Mouse (Mus musculus) layer of hippocampus, adult 9-11 months (tissue): Measurements from ENCODE around the gene Chst2.

Source experiments
- DNase-seq: peaks from one replicate; pipeline ENCODE4 v3.0.0; 2022

The Chst2 gene

GRCm38 (mm10) chr9:95406571-95407561 lies at the start of gene Chst2:
Gene Chst2, minus strand, starts transcription at chr9:95406722.
- peak; percentile 90 for DNase-seq

- no peak for DNase-seq
Observed at GRCm38 (mm10) chr9:95451931-95452330, 45.4 kb upstream of the Chst2 start.

- DNase-seq = no peak
Observed at GRCm38 (mm10) chr9:95450586-95450985, 44.1 kb upstream of the Chst2 start.

- DNase-seq = peak; percentile 16
Observed at GRCm38 (mm10) chr9:95442321-95442731, 35.8 kb upstream of the Chst2 start.

- no peak for DNase-seq
Observed at GRCm38 (mm10) chr9:95437883-95438282, 31.4 kb upstream of the Chst2 start.

- DNase-seq = no peak
Observed at GRCm38 (mm10) chr9:95436294-95436613, 29.7 kb upstream of the Chst2 start.

- DNase-seq = no peak
Observed at GRCm38 (mm10) chr9:95435506-95436293, 29.2 kb upstream of the Chst2 start.

GRCm38 (mm10) chr9:95428277-95428676 lies 21.8 kb upstream of the Chst2 start:
- DNase-seq = no peak

- DNase-seq = no peak
Observed at GRCm38 (mm10) chr9:95413911-95414310, 7.4 kb upstream of the Chst2 start.

- DNase-seq = peak; percentile 63
Observed at GRCm38 (mm10) chr9:95412047-95412446, 5.5 kb upstream of the Chst2 start.

GRCm38 (mm10) chr9:95407586-95408220 lies 1.2 kb upstream of the Chst2 start:
- DNase-seq = no peak

GRCm38 (mm10) chr9:95405946-95406570 lies 464 bp downstream of the Chst2 start:
- DNase-seq = no peak

- DNase-seq = peak; percentile 89
Observed at GRCm38 (mm10) chr9:95405511-95405945, 994 bp downstream of the Chst2 start.

GRCm38 (mm10) chr9:95404811-95405465 lies 1.6 kb downstream of the Chst2 start:
- DNase-seq = no peak

GRCm38 (mm10) chr9:95401686-95402085 lies 4.8 kb downstream of the Chst2 start:
- no peak for DNase-seq

- DNase-seq = no peak
Observed at GRCm38 (mm10) chr9:95392011-95392410, 14.5 kb downstream of the Chst2 start.

- DNase-seq = no peak
Observed at GRCm38 (mm10) chr9:95389956-95390355, 16.6 kb downstream of the Chst2 start.

- no peak for DNase-seq
Observed at GRCm38 (mm10) chr9:95387881-95388380, 18.6 kb downstream of the Chst2 start.

- no peak for DNase-seq
Observed at GRCm38 (mm10) chr9:95375966-95376365, 30.6 kb downstream of the Chst2 start.

- no peak for DNase-seq
Observed at GRCm38 (mm10) chr9:95375336-95375735, 31.2 kb downstream of the Chst2 start.

GRCm38 (mm10) chr9:95373741-95374140 lies 32.8 kb downstream of the Chst2 start:
- DNase-seq = no peak

- no peak for DNase-seq
Observed at GRCm38 (mm10) chr9:95365882-95366281, 40.6 kb downstream of the Chst2 start.
